Mouse (Mus musculus): ENCODE results near the gene Csf2rb.

Gene Csf2rb

GRCm38 (mm10) chr15:78378556-78378955, 53.0 kb downstream of the Csf2rb start:
- no peak for DNase-seq (ENCODE audit: low read depth)

GRCm38 (mm10) chr15:78380208-78380607, 54.7 kb downstream of the Csf2rb start:
- DNase-seq (ENCODE audit: low read depth) = no peak

- no peak for DNase-seq (ENCODE audit: low read depth)
Measured at GRCm38 (mm10) chr15:78380741-78381140, 55.2 kb downstream of the Csf2rb start.

- no peak for DNase-seq (ENCODE audit: low read depth)
Measured at GRCm38 (mm10) chr15:78382115-78382514, 56.6 kb downstream of the Csf2rb start.

GRCm38 (mm10) chr15:78383450-78384219, 58.1 kb downstream of the Csf2rb start:
- DNase-seq (ENCODE audit: low read depth) = no peak

- no peak for DNase-seq (ENCODE audit: low read depth)
Measured at GRCm38 (mm10) chr15:78384220-78385116, 58.9 kb downstream of the Csf2rb start.

GRCm38 (mm10) chr15:78385564-78385963, 60.0 kb downstream of the Csf2rb start:
- DNase-seq (ENCODE audit: low read depth) = peak; percentile 27

GRCm38 (mm10) chr15:78390855-78391254, 65.3 kb downstream of the Csf2rb start:
- peak; percentile 66 for DNase-seq (ENCODE audit: low read depth)

GRCm38 (mm10) chr15:78395478-78395962, 70.0 kb downstream of the Csf2rb start, which contains the start of gene Tex33:
Tex33 (minus strand) TSS chr15:78395912.
- no peak for DNase-seq (ENCODE audit: low read depth)

GRCm38 (mm10) chr15:78401345-78401744, 75.8 kb downstream of the Csf2rb start:
- peak; percentile 86 for DNase-seq (ENCODE audit: low read depth)

GRCm38 (mm10) chr15:78401921-78402320, 76.4 kb downstream of the Csf2rb start:
- DNase-seq (ENCODE audit: low read depth) = peak; percentile 51

GRCm38 (mm10) chr15:78402423-78402822, 76.9 kb downstream of the Csf2rb start:
- no peak for DNase-seq (ENCODE audit: low read depth)

GRCm38 (mm10) chr15:78403301-78403741, 77.8 kb downstream of the Csf2rb start:
- DNase-seq (ENCODE audit: low read depth) = no peak

All from 416B (cell line).